Mouse (Mus musculus): Measurements from ENCODE around the gene Phf7. TPM values are rescaled to one million over a fixed set of nuclear protein-coding genes. Genes with fewer than 3 reads are reported as not detected.

The Phf7 gene
- polyA plus RNA-seq, 1 experiment from 2014 or later: 11.8 TPM

DNA sequence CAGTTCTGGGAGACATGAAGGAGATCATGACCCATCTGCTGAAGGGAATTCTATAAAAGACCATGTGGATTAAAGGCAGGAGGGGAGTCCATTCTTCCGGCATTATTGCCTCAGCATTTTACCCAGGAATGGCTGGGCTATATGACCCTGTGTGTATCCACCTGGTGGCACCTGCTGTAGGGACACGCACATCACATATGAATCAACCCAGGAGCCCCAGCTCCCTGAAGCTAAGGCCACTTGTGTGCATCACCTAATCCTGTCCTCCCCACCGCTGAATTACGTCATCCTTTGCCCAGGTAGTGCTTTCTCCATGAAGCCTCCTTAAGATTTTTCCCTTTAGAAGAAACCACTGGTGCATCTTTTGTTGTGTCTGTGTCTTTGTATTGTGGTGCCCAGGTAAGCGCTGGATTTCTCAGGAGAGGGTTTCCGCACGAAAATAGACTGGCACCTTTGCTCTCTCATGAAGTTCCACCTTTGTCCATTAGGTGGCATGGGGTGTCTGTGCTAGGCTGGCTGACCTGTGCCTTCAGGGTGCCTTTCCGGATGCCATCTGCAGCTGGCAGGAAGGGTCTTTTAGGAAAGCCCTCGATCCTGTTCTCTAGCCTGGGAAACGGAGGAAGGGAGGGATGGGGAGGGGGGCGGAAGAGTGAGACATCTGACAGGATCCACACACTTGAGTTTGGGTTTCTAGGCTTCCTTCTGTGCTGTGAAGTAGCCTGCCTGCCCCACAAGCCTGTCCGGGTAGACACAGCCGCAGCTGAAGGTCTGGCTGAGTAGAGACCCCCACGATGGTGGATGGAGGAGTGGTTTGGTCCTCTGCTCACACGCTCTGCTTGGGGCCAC is 35.7 kb downstream of the Phf7 start:
- peak; percentile 83 for DNase-seq
- no peaks in the 10 kb centered on the region for H3K9me3 ChIP-seq (ENCODE audit: low read depth, low read length)
- 28% methylated on average over 15 of the region's 15 CpGs for WGBS
- TF ChIP-seq CTCF (IDR thresholded peaks at IDR 0.05; ENCODE audit: low read depth): peak; percentile 96
- H3K4me1 ChIP-seq (ENCODE audit: insufficient read depth): peaks cover 8% of the 10 kb centered on the region; the same call in 1 of the 2 replicates
- peak; percentile 44; the same call in 1 of the 2 replicates for ATAC-seq (ENCODE audit: insufficient read depth)
- no peaks in the 10 kb centered on the region for H3K27me3 ChIP-seq (ENCODE audit: insufficient read depth, low read length)
- 0 out of 2 replicates have a peak overlapping the region, but pooled peaks have one; percentile 20 for H3K4me2 ChIP-seq
- H3K27ac ChIP-seq (ENCODE audit: low read depth): 0 out of 2 replicates have a peak overlapping the region, but pooled peaks have one; percentile 30
- H3K4me3 ChIP-seq (ENCODE audit: low read depth, low read length): no peak overlapping the region
- H3K9ac ChIP-seq: peak overlapping the region; percentile 36; the same call in 1 of the 2 replicates
- no peaks in the 10 kb centered on the region for H3K36me3 ChIP-seq (ENCODE audit: insufficient read depth)

DNA sequence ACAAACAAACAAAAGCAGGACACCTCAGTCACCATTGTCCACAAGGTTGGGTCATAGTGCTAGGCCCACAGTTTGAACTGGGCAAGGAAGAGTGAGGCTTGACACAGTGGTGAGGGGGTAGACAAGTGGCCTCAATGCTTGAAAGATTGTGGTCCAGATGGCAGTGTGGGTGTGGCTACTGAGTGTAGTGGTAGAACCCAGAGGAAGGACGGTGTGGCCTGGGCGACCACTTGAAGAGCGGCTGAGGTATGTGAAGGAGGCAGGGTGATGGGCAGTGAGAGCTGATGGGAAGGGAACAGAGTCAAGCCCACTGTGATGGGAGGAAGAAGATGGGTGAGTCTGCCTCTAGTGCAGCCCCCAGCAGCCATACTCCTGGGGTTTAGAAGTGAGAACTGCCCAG is 36.4 kb downstream of the Phf7 start:
- WGBS: 57% methylated on average over 3 of the region's 3 CpGs
- TF ChIP-seq CTCF (IDR thresholded peaks at IDR 0.05; ENCODE audit: low read depth): no peak
- no peaks in the 10 kb centered on the region for H3K36me3 ChIP-seq (ENCODE audit: insufficient read depth)
- H3K9ac ChIP-seq: no peak overlapping the region
- no peak overlapping the region for H3K4me2 ChIP-seq
- H3K9me3 ChIP-seq (ENCODE audit: low read depth, low read length): no peaks in the 10 kb centered on the region
- peaks cover 8% of the 10 kb centered on the region; the same call in 1 of the 2 replicates for H3K4me1 ChIP-seq (ENCODE audit: insufficient read depth)
- DNase-seq (no peak), ATAC-seq (ENCODE audit: insufficient read depth) (no peak)
- H3K4me3 ChIP-seq (ENCODE audit: low read depth, low read length): no peak overlapping the region
- H3K27ac ChIP-seq (ENCODE audit: low read depth): no peak overlapping the region
- H3K27me3 ChIP-seq (ENCODE audit: insufficient read depth, low read length): no peaks in the 10 kb centered on the region

DNA sequence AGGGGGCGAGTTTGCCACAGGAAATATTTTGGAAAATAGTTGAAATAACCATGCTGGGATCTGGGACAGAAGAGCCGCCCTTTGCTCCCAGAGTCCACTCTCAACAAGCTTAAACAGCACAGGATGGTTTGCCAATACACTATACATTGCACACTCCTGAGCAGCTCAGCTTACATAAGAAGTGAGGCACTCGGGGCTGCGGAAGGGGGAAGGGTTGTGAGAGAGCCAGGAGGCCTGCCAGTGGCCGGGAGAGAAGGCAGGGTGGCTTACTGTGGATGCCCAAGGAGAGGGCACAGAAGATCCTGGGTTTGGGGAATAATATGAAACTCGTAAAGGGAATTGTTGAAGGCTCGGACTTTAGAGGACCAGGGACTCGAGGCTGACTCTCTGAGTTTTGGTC is 37.2 kb downstream of the Phf7 start:
- no peak for ATAC-seq (ENCODE audit: insufficient read depth)
- no peak for DNase-seq
- TF ChIP-seq CTCF (IDR thresholded peaks at IDR 0.05; ENCODE audit: low read depth): no peak

DNA sequence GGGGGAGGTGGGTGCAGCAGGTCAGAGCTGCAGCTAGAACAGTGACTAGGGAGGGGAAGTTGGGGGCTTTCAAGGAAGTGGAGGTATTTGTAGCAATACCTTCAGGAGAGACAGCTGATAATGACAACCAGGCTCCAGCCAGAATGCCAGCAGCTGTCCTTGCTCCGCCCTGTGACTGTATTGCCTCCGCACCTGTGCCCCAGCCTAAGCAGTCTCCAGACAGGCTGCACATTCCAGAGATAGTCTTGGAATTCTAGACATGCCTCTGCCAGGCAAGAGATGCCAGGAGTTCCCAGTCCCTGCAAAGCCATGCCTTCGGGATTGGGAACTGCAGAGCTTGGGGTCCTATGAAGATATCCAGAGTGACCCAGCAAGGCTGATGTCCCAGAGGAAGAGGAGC is 38.6 kb downstream of the Phf7 start:
- H3K36me3 ChIP-seq (ENCODE audit: insufficient read depth): no peaks in the 10 kb centered on the region
- DNase-seq (no peak), ATAC-seq (ENCODE audit: insufficient read depth) (no peak)
- H3K4me1 ChIP-seq (ENCODE audit: insufficient read depth): peaks cover 3% of the 10 kb centered on the region; the same call in 1 of the 2 replicates
- no peak overlapping the region for H3K4me3 ChIP-seq (ENCODE audit: low read depth, low read length)
- no peak overlapping the region for H3K27ac ChIP-seq (ENCODE audit: low read depth)
- H3K4me2 ChIP-seq: no peak overlapping the region
- no peaks in the 10 kb centered on the region for H3K27me3 ChIP-seq (ENCODE audit: insufficient read depth, low read length)
- WGBS: 52% methylated on average over 3 of the region's 3 CpGs
- H3K9me3 ChIP-seq (ENCODE audit: low read depth, low read length): no peaks in the 10 kb centered on the region
- no peak overlapping the region for H3K9ac ChIP-seq
- no peak for TF ChIP-seq CTCF (IDR thresholded peaks at IDR 0.05; ENCODE audit: low read depth)

More for the DNA sequence above, 37.2 kb downstream of the Phf7 start:
- Histone ChIP-seq H3K27ac (ENCODE audit: low read depth) (no peak overlapping the region), H3K9ac (no peak overlapping the region), H3K4me3 (ENCODE audit: low read depth, low read length) (no peak overlapping the region), H3K27me3 (ENCODE audit: insufficient read depth, low read length) (no peaks in the 10 kb centered on the region), H3K4me1 (ENCODE audit: insufficient read depth) (peaks cover 8% of the 10 kb centered on the region; the same call in 1 of the 2 replicates), H3K4me2 (no peak overlapping the region), H3K36me3 (ENCODE audit: insufficient read depth) (no peaks in the 10 kb centered on the region), H3K9me3 (ENCODE audit: low read depth, low read length) (no peaks in the 10 kb centered on the region)
- WGBS: 54% methylated on average over 8 of the region's 8 CpGs

DNA sequence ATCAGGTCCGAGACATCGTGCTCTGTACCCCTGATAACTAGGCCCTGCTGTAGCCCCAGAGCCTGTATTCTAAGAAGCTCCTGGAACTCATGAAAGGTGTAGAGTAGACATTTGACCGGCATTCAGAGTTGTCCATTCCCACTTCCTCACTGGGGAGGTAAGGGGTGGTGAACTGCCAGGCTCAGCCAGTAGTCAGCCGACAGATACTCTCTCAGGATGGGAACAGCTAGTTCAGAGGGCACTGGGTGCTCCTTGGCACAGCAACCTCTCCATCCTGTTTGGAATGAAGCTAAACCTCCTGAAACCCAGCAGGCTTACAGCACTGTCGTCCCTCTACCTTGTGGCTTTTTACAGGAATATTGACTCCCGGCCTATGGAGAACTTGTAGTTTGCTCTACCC is 39.3 kb downstream of the Phf7 start:
- no peaks in the 10 kb centered on the region; the same call in 1 of the 2 replicates for H3K4me1 ChIP-seq (ENCODE audit: insufficient read depth)
- DNase-seq: no peak
- no peak overlapping the region for H3K4me2 ChIP-seq
- H3K36me3 ChIP-seq (ENCODE audit: insufficient read depth): no peaks in the 10 kb centered on the region
- H3K27ac ChIP-seq (ENCODE audit: low read depth): no peak overlapping the region
- WGBS: 79% methylated on average over 6 of the region's 6 CpGs
- no peak for ATAC-seq (ENCODE audit: insufficient read depth)
- H3K27me3 ChIP-seq (ENCODE audit: insufficient read depth, low read length): no peaks in the 10 kb centered on the region
- TF ChIP-seq CTCF (IDR thresholded peaks at IDR 0.05; ENCODE audit: low read depth): no peak
- no peak overlapping the region for H3K4me3 ChIP-seq (ENCODE audit: low read depth, low read length)
- no peak overlapping the region for H3K9ac ChIP-seq
- H3K9me3 ChIP-seq (ENCODE audit: low read depth, low read length): no peaks in the 10 kb centered on the region

DNA sequence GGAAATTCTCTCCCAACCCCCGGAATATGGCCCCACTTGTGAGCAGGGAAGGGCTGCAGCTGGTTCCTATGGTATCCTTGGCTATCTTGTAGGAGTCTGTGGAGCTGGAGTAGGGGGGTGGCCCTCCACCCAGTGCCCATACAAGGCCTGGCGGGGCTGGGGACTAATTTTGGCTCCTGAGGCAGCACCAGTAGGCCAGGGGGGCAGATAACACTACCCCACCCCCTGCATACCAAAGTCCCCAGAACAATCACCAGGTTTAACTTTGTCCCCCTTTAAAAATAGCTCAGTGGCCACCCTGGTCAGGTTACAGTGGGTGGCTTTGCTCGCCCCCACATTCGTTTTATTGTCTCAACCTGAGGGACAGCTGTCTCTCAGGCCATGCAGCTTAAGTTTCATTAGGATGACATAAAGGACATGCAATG is 42.0 kb downstream of the Phf7 start:
- no peak overlapping the region; the same call in 1 of the 2 replicates for H3K27ac ChIP-seq (ENCODE audit: low read depth)
- no peak overlapping the region for H3K4me2 ChIP-seq
- ATAC-seq (ENCODE audit: insufficient read depth) (no peak), DNase-seq (no peak)
- H3K9me3 ChIP-seq (ENCODE audit: low read depth, low read length): no peaks in the 10 kb centered on the region
- no peaks in the 10 kb centered on the region for H3K27me3 ChIP-seq (ENCODE audit: insufficient read depth, low read length)
- H3K36me3 ChIP-seq (ENCODE audit: insufficient read depth): peaks cover 7% of the 10 kb centered on the region
- peaks cover 9% of the 10 kb centered on the region for H3K4me1 ChIP-seq (ENCODE audit: insufficient read depth)
- 66% methylated on average over 4 of the region's 4 CpGs for WGBS
- no peak overlapping the region for H3K9ac ChIP-seq
- TF ChIP-seq CTCF (IDR thresholded peaks at IDR 0.05; ENCODE audit: low read depth): no peak
- no peak overlapping the region for H3K4me3 ChIP-seq (ENCODE audit: low read depth, low read length)

DNA sequence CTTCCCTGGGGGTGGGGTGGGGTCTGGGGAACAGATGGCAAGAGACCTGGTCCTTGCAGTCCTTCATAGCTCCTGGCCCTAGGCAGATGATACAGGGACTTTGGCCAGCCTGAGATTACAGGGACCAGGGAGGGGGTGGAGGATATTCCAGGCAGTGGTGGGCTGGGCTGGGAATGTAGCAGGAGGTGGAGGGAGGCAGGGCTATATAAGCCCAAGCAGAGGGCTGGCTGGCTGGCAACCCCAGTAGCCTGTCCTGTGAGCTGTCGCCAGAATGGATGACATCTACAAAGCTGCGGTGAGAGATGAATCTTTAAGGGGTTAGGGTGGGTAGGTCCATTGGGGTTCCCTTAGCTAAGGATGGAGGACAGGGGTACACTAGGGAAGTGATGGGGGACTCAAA is 43.0 kb downstream of the Phf7 start, which contains the start of gene Tnnc1:
TSS of gene Tnnc1 (plus strand) at position 229 of the 400 bp plus-strand sequence.
- Histone ChIP-seq H3K4me3 (ENCODE audit: low read depth, low read length) (peak within 1 kb of the TSS; percentile 86), H3K4me2 (peak within 1 kb of the TSS; percentile 96), H3K9ac (peak within 1 kb of the TSS; percentile 4; the same call in 1 of the 2 replicates), H3K27ac (ENCODE audit: low read depth) (no peak within 1 kb of the TSS), H3K9me3 (ENCODE audit: low read depth, low read length) (no peaks in the 10 kb centered on the region), H3K27me3 (ENCODE audit: insufficient read depth, low read length) (no peaks in the 10 kb centered on the region), H3K36me3 (ENCODE audit: insufficient read depth) (peaks cover 17% of the 10 kb centered on the region), H3K4me1 (ENCODE audit: insufficient read depth) (peaks cover 9% of the 10 kb centered on the region)
- no peak for DNase-seq
- 51% methylated on average over 2 of the region's 2 CpGs for WGBS
- no peak for ATAC-seq (ENCODE audit: insufficient read depth)
- TF ChIP-seq CTCF (IDR thresholded peaks at IDR 0.05; ENCODE audit: low read depth): no peak

Measured in lung, embryonic 14.5 days (tissue).